Mouse (Mus musculus) embryo, embryonic 11 days (tissue): ENCODE measurements at regions not wholly inside any gene's neighbourhood (a gene's known extent, or its start where the extent isn't known, plus 50 kb on each side); places are given as distances from the start of the nearest gene placed in this dataset.
"Not testable (repeated sequence)": the region's sequence is repeated elsewhere in the genome, so short reads cannot be mapped to it uniquely, and the experiment has no call there.

Experiments
- DNase-seq: peaks from one replicate; pipeline ENCODE4 v3.0.0-alpha.2; 2015

GRCm38 (mm10) chr15:9954941-9955340 lies 206.3 kb upstream of the Spef2 start:
- DNase-seq = no peak

GRCm38 (mm10) chr15:9974999-9975398 lies 202.0 kb upstream of the Prlr start:
- DNase-seq = no peak

- DNase-seq = peak; percentile 46
These were observed 165.5 kb upstream of the Prlr start for GRCm38 (mm10) chr15:10011289-10012234.

GRCm38 (mm10) chr15:10017216-10017615 lies 159.8 kb upstream of the Prlr start:
- no peak for DNase-seq

GRCm38 (mm10) chr15:10029902-10030301 lies 147.1 kb upstream of the Prlr start:
- no peak for DNase-seq

GRCm38 (mm10) chr15:10035561-10035960 lies 141.5 kb upstream of the Prlr start:
- DNase-seq = no peak

GRCm38 (mm10) chr15:10036576-10036975 lies 140.5 kb upstream of the Prlr start:
- not testable (repeated sequence) for DNase-seq

- DNase-seq = no peak
These were observed 103.5 kb upstream of the Prlr start for GRCm38 (mm10) chr15:10073580-10073979.

GRCm38 (mm10) chr15:10074916-10075315 lies 102.1 kb upstream of the Prlr start:
- DNase-seq = no peak

- DNase-seq = peak; percentile 35
These were observed 101.5 kb upstream of the Prlr start for GRCm38 (mm10) chr15:10075391-10076060.

- no peak for DNase-seq
These were observed 101.0 kb upstream of the Prlr start for GRCm38 (mm10) chr15:10076061-10076400.

- DNase-seq = no peak
These were observed 98.6 kb upstream of the Prlr start for GRCm38 (mm10) chr15:10078434-10078833.

- DNase-seq = no peak
These were observed 97.5 kb upstream of the Prlr start for GRCm38 (mm10) chr15:10079510-10079909.

GRCm38 (mm10) chr15:10088691-10089090 lies 88.3 kb upstream of the Prlr start:
- DNase-seq = no peak

GRCm38 (mm10) chr15:10090384-10091092 lies 86.5 kb upstream of the Prlr start:
- DNase-seq = no peak

- DNase-seq = no peak
These were observed 73.7 kb upstream of the Prlr start for GRCm38 (mm10) chr15:10103350-10103749.

- DNase-seq = not testable (repeated sequence)
These were observed 71.6 kb upstream of the Prlr start for GRCm38 (mm10) chr15:10105211-10105976.

GRCm38 (mm10) chr15:10106853-10107252 lies 70.2 kb upstream of the Prlr start:
- DNase-seq = no peak
